Comparison of ENCODE assay signal across 23 mouse cellular contexts in genomic region chr4:136721937-136722336, GRCm38 (mm10).
"Had no signal": no experiment of that assay in that cellular context is flagged by ENCODE, and none has a peak within 500 bp of the region (broad histone marks: within the 10 kb centered on the region; RNA-seq: fewer than 3 reads in every experiment).

No protein-coding gene starts in this region.

- H3K9me3 ChIP-seq: kidney, embryonic 15.5 days; limb, embryonic 13.5 days; liver, embryonic 12.5 days; liver, embryonic 15.5 days; lung, embryonic 15.5 days; midbrain, embryonic 12.5 days; neural tube, embryonic 13.5 days; stomach, embryonic 15.5 days had no signal

- DNase-seq: kidney, adult 2 months; kidney, postnatal 10 days; kidney, postnatal 36 days; layer of hippocampus, postnatal 36 days; left cerebral cortex, postnatal 4 days; liver; lung, adult 18-20 months; lung, postnatal 36 days; retina, postnatal 1 day; spleen, adult 18-20 months; thymus, adult 18-20 months; thymus, postnatal 36 days had no signal

- H3K9ac ChIP-seq: kidney, embryonic 15.5 days; limb, embryonic 13.5 days; liver, embryonic 12.5 days; liver, embryonic 15.5 days; lung, embryonic 15.5 days; midbrain, embryonic 12.5 days; neural tube, embryonic 13.5 days; stomach, embryonic 15.5 days had no signal

- H3K4me2 ChIP-seq: kidney, embryonic 15.5 days; limb, embryonic 13.5 days; liver, embryonic 12.5 days; liver, embryonic 15.5 days; lung, embryonic 15.5 days; midbrain, embryonic 12.5 days; neural tube, embryonic 13.5 days; stomach, embryonic 15.5 days had no signal

- H3K27me3 ChIP-seq: kidney, embryonic 15.5 days; limb, embryonic 13.5 days; liver, embryonic 12.5 days; liver, embryonic 15.5 days; lung, embryonic 15.5 days; midbrain, embryonic 12.5 days; neural tube, embryonic 13.5 days; stomach, embryonic 15.5 days had no signal

- H3K36me3 ChIP-seq: kidney, embryonic 15.5 days; limb, embryonic 13.5 days; liver, embryonic 12.5 days; liver, embryonic 15.5 days; lung, embryonic 15.5 days; stomach, embryonic 15.5 days had no signal

- ATAC-seq: intestine, postnatal 0 days; liver, embryonic 12.5 days had no signal

- H3K4me1 ChIP-seq: liver, embryonic 12.5 days; liver, embryonic 15.5 days had no signal

- H3K27ac ChIP-seq: kidney, embryonic 15.5 days; limb, embryonic 13.5 days; liver, embryonic 12.5 days; liver, embryonic 15.5 days; lung, embryonic 15.5 days; neural tube, embryonic 13.5 days; stomach, embryonic 15.5 days had no signal

- H3K4me3 ChIP-seq: kidney, embryonic 15.5 days; limb, embryonic 13.5 days; liver, embryonic 12.5 days; liver, embryonic 15.5 days; lung, embryonic 15.5 days; megakaryocyte, embryonic 14.5 days; midbrain, embryonic 12.5 days; myocyte; neural tube, embryonic 13.5 days; stomach, embryonic 15.5 days had no signal
